Mouse (Mus musculus) myocyte (in vitro differentiated cells): Measurements from ENCODE around the gene Slc35a5. TPM values are rescaled to one million over a fixed set of nuclear protein-coding genes. Genes with fewer than 3 reads are reported as not detected.
A peak's percentile ranks its signal among the peaks of the same experiment; 100 is the strongest.

Experiments
- H3K27me3 ChIP-seq: one replicate; pipeline ENCODE4 v1.6.1; 2011; ENCODE audit not compliant: control insufficient read depth, insufficient read depth, insufficient read length
- H3K36me3 ChIP-seq: one replicate; pipeline ENCODE4 v1.6.1; 2011; ENCODE audit not compliant: control insufficient read depth, insufficient read depth
- H3K4me2 ChIP-seq: one replicate; pipeline ENCODE4 v1.6.1; 2011; ENCODE audit warnings: low read depth, control low read depth
- H3K4me3 ChIP-seq: one replicate; pipeline ENCODE4 v1.5.1; 2011; ENCODE audit warnings: mild to moderate bottlenecking, control low read depth, moderate library complexity
- H3K79me2 ChIP-seq: one replicate; pipeline ENCODE4 v1.6.1; 2011; ENCODE audit not compliant: control insufficient read depth, insufficient read depth
- H3ac ChIP-seq: one replicate; pipeline ENCODE4 v1.6.1; 2011; ENCODE audit not compliant: control insufficient read depth, insufficient read length
- CEBPB ChIP-seq: IDR thresholded peaks from 2 replicates; pipeline ENCODE4 v1.6.1; 2011; ENCODE audit warnings: mild to moderate bottlenecking, moderate library complexity; ENCODE audit not compliant: poor library complexity, insufficient read depth, severe bottlenecking
- E2F4 ChIP-seq: IDR thresholded peaks from one replicate; pipeline ENCODE4 v1.6.1; 2011; ENCODE audit warnings: mild to moderate bottlenecking, control low read depth, moderate library complexity; ENCODE audit not compliant: insufficient read depth
- MAX ChIP-seq: IDR thresholded peaks from one replicate; pipeline ENCODE4 v1.6.1; 2011; ENCODE audit warnings: low read depth, mild to moderate bottlenecking, control low read depth
- MYOD1 ChIP-seq, 3 experiments: IDR thresholded peaks; one replicate each; pipeline ENCODE4 v1.6.1; 2011; ENCODE audit warnings: control low read depth in 2 of 3, low read depth in 2 of 3, mild to moderate bottlenecking in 2 of 3, moderate library complexity in 1 of 3; ENCODE audit not compliant: insufficient read length in 2 of 3, control insufficient read depth in 1 of 3
- MYOG ChIP-seq, 3 experiments: IDR thresholded peaks; one replicate each; pipeline ENCODE4 v1.6.1; 2011; ENCODE audit warnings: control low read depth in 2 of 3, low read depth in 2 of 3, mild to moderate bottlenecking in 2 of 3; ENCODE audit not compliant: insufficient read length in 2 of 3, control insufficient read depth in 1 of 3, insufficient read depth in 1 of 3
- POLR2A ChIP-seq: IDR thresholded peaks from one replicate; pipeline ENCODE4 v1.6.1; 2011; ENCODE audit warnings: low read depth, mild to moderate bottlenecking, control low read depth, moderate library complexity; ENCODE audit not compliant: insufficient read length
- POLR2AphosphoS2 ChIP-seq: IDR thresholded peaks from one replicate; pipeline ENCODE4 v1.6.1; 2011; ENCODE audit warnings: low read depth, control low read depth; ENCODE audit not compliant: insufficient read length
- REST ChIP-seq: IDR thresholded peaks from one replicate; pipeline ENCODE4 v1.6.1; 2011; ENCODE audit warnings: mild to moderate bottlenecking, control low read depth, moderate library complexity; ENCODE audit not compliant: insufficient read depth, insufficient read length
- SRF ChIP-seq: IDR thresholded peaks from one replicate; pipeline ENCODE4 v1.6.1; 2011; ENCODE audit warnings: low read depth; ENCODE audit not compliant: control insufficient read depth, insufficient read length
- TCF12 ChIP-seq: IDR thresholded peaks from one replicate; pipeline ENCODE4 v1.6.1; 2011; ENCODE audit warnings: mild to moderate bottlenecking, control low read depth; ENCODE audit not compliant: poor library complexity, insufficient read depth, severe bottlenecking
- TCF3 ChIP-seq: IDR thresholded peaks from one replicate; pipeline ENCODE4 v1.6.1; 2011; ENCODE audit warnings: low read depth, control low read depth; ENCODE audit not compliant: insufficient read length
- USF1 ChIP-seq: IDR thresholded peaks from one replicate; pipeline ENCODE4 v1.6.1; 2011; ENCODE audit warnings: low read depth, mild to moderate bottlenecking, control low read depth, moderate library complexity
- polyA plus RNA-seq: library from polyadenylated mRNA; unstranded; fragments of >200 nt; fragmentation: generic; extraction: Trizol; gene quantifications from one replicate; pipeline ENCODE4 v1.2.1, GENCODE M21; 2012; ENCODE audit warnings: missing spikeins

The Slc35a5 gene
- polyA plus RNA-seq, 1 experiment: 2.5 TPM

DNA sequence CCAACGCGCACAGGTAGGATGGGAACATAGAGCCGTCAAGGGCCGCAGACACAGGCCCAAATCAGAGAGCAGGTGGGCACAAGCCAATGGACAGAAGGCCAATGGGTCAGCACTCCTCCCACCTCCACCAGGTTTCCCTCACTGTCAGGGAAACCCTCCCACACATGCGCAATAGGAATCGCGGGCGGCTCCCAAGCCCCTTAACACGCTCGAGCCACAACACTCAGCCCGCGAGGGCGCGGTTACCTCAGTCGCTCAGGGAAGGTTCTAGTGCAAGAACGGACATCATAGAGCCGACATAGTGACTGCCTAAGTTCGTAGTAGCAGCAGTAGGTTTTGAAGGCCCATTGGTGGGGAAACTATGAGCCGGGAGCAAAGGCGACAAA lies 377 bp downstream of the Slc35a5 start:
- H3K79me2 ChIP-seq: peaks cover 36% of the 10 kb centered on the region
- peak overlapping the region; percentile 87 for H3ac ChIP-seq
- no peaks in the 10 kb centered on the region for H3K36me3 ChIP-seq
- H3K4me3 ChIP-seq: peak overlapping the region; percentile 92
- no peaks in the 10 kb centered on the region for H3K27me3 ChIP-seq
- H3K4me2 ChIP-seq: peak overlapping the region; percentile 94
- TF ChIP-seq USF1 (no peak), POLR2A (peak; percentile 54), SRF (peak; percentile 7)

DNA sequence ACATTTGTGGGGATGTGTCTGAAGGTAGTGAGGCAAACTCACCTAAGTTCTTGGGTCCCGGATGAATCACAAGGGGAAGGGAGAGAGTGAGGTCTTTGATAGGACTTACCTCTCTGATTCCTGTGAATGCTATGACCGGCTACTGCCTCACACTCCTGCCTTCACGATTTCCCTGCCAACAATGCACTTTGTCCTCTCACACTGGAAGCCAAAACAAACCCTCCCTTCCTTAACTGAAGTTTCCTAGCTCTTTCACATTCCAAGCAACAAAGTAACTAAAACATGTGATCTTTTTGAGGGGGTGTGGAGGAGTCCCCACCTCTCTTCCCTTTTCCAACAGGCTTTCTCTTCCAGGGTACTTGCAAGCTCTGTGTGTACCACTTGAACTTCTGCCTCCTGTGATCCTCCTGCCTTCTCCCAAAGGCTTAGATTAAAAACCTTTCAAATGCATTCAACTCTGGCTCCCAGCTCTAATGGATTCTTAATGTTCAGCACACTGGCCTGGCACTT lies 3.7 kb downstream of the Slc35a5 start:
- H3K36me3 ChIP-seq: no peaks in the 10 kb centered on the region
- H3K4me2 ChIP-seq: no peak overlapping the region
- H3K4me3 ChIP-seq: no peak overlapping the region

DNA sequence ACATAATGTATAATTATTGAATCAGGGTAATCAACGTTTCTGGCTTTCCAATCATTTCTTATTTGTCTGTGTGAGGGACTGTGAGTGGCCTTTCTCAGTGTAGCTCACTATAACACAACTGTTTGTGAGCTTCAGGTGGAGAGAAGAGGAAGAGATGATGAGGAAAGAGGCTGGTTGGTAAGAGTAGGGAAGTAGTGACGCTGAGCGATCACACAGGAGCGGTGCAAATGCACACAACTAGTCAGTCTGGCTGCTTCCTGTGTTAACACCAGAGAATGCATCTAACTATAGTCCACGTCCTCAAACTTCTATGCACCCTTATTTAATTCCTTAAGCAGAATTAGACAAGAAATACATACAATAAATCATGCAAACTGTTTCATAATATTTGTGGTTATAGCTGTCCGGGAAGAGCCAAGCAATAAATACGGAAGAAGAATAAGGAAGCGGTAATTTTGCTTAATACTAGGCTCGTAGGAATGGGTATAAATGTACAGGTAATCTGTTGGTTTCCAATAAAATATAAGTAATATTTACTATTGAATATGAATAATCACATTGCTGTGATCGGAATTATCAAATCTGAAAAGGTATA lies 9.9 kb downstream of the Slc35a5 start:
- Histone ChIP-seq H3K36me3 (peaks cover 22% of the 10 kb centered on the region), H3K79me2 (no peaks in the 10 kb centered on the region), H3K4me2 (no peak overlapping the region), H3K27me3 (no peaks in the 10 kb centered on the region), H3ac (no peak overlapping the region), H3K4me3 (no peak overlapping the region)
- TF ChIP-seq TCF12: no peak
- TF ChIP-seq MYOD1 (IDR thresholded peaks at IDR 0.05; ENCODE audit: control insufficient read depth in 1 of 3, insufficient read length in 2 of 3, low read depth in 2 of 3): no peak
- TF ChIP-seq MAX: no peak
- TF ChIP-seq POLR2AphosphoS2: no peak
- TF ChIP-seq MYOG (IDR thresholded peaks at IDR 0.05; ENCODE audit: control insufficient read depth in 1 of 3, insufficient read depth in 1 of 3, insufficient read length in 2 of 3, low read depth in 2 of 3): no peak
- TF ChIP-seq POLR2A: no peak
- TF ChIP-seq USF1: no peak
- no peak for TF ChIP-seq SRF
- TF ChIP-seq REST: no peak
- no peak for TF ChIP-seq TCF3
- TF ChIP-seq E2F4: no peak
- no peak for TF ChIP-seq CEBPB

More for the DNA sequence above, 3.7 kb downstream of the Slc35a5 start:
- no peaks in the 10 kb centered on the region for H3K27me3 ChIP-seq
- no peak overlapping the region for H3ac ChIP-seq
- peaks cover 10% of the 10 kb centered on the region for H3K79me2 ChIP-seq
- TF ChIP-seq MAX (no peak), POLR2AphosphoS2 (no peak), POLR2A (no peak), TCF12 (no peak)

DNA sequence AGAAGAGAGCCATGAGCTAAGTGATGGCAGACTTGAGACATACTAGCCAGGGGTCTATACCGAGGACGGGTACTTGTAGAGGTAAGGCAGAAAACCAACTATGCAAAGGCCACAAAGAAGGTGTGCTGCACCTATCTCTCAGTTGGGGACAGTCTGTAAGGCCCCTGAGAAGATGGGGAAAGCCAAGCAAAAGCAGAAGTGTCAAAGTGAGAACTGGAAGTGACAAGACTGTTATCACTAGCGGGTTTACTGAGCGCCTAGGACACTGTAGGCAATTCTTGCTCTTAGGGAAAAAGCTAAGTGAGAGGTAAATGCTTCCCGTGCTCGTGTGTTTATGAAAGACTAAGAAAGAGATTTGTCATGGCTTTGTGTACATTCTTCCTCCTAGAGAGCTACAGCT lies 13.4 kb downstream of the Slc35a5 start:
- no peak overlapping the region for H3K4me3 ChIP-seq
- no peaks in the 10 kb centered on the region for H3K79me2 ChIP-seq
- TF ChIP-seq REST (no peak), TCF3 (no peak), E2F4 (no peak), TCF12 (no peak), MYOD1 (IDR thresholded peaks at IDR 0.05; ENCODE audit: control insufficient read depth in 1 of 3, insufficient read length in 2 of 3, low read depth in 2 of 3) (no peak)
- H3ac ChIP-seq: no peak overlapping the region
- H3K36me3 ChIP-seq: peaks cover 22% of the 10 kb centered on the region
- H3K4me2 ChIP-seq: no peak overlapping the region
- no peaks in the 10 kb centered on the region for H3K27me3 ChIP-seq

DNA sequence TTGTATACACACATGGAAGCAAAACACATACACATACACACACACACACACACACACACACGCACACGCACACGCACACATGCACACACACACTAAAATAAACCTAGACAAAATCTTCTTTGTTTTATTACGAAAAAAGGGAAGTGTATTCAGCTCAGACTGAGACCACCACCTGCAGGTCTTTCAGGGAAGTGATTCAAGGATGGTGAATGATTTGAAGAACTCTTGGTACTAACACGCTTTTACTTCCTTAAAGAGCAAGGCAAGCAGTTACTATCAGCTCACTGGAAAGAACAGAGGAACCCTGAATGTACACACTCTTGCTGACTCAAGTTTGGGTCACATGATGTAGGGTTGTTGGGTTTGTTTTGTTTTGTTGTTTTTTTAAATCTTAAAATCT lies 15.9 kb downstream of the Slc35a5 start:
- no peaks in the 10 kb centered on the region for H3K79me2 ChIP-seq
- no peak overlapping the region for H3ac ChIP-seq
- H3K4me3 ChIP-seq: no peak overlapping the region
- H3K36me3 ChIP-seq: peaks cover 22% of the 10 kb centered on the region
- no peaks in the 10 kb centered on the region for H3K27me3 ChIP-seq
- TF ChIP-seq USF1 (no peak), POLR2A (no peak), E2F4 (no peak), SRF (no peak), CEBPB (no peak), TCF3 (no peak), MYOD1 (IDR thresholded peaks at IDR 0.05; ENCODE audit: control insufficient read depth in 1 of 3, insufficient read length in 2 of 3, low read depth in 2 of 3) (no peak)
- H3K4me2 ChIP-seq: no peak overlapping the region

DNA sequence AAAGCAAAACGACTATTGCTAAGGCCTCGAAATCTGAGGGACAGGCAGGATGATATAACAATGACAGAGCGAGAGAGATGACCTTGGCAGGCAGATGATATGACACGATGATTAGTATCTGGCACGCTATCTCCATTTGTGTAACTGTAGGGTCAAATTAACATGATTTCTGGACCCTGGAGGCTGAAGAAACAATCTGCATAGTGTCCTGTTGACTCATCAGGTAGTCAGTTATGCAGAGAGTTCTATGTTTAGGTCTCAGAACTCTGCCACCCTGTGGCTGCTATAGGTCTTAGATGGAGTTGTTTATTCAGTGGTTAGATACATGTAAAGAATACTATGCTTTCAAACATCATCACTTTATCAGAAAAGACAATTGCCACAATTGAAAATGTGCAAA lies 16.8 kb downstream of the Slc35a5 start:
- H3K79me2 ChIP-seq: no peaks in the 10 kb centered on the region
- no peak overlapping the region for H3K4me2 ChIP-seq
- no peak overlapping the region for H3K4me3 ChIP-seq
- TF ChIP-seq MYOG (IDR thresholded peaks at IDR 0.05; ENCODE audit: control insufficient read depth in 1 of 3, insufficient read depth in 1 of 3, insufficient read length in 2 of 3, low read depth in 2 of 3) (no peak), SRF (no peak), CEBPB (no peak), POLR2A (no peak), TCF3 (no peak), POLR2AphosphoS2 (no peak), MYOD1 (IDR thresholded peaks at IDR 0.05; ENCODE audit: control insufficient read depth in 1 of 3, insufficient read length in 2 of 3, low read depth in 2 of 3) (no peak), E2F4 (no peak), USF1 (no peak), MAX (no peak), TCF12 (no peak), REST (no peak)
- peaks cover 22% of the 10 kb centered on the region for H3K36me3 ChIP-seq
- H3K27me3 ChIP-seq: no peaks in the 10 kb centered on the region
- H3ac ChIP-seq: no peak overlapping the region
